Mouse (Mus musculus) embryonic fibroblast, embryonic 13.5 days (primary cell): ENCODE measurements around the gene Zfp28.

Experiments used
- CTCF ChIP-seq: IDR thresholded peaks from 2 replicates; pipeline ENCODE4 v1.5.1; 2011; ENCODE audit warnings: mild to moderate bottlenecking, control low read depth, low read length, moderate library complexity, borderline replicate concordance; ENCODE audit not compliant: insufficient read depth
- POLR2A ChIP-seq: IDR thresholded peaks from 2 replicates; pipeline ENCODE4 v1.6.1; 2011; ENCODE audit warnings: low read depth, mild to moderate bottlenecking, control low read depth, low read length, moderate library complexity

GRCm38 (mm10) chr7:6358121-6358520, 25.0 kb upstream of the Zfp28 start:
- TF ChIP-seq CTCF (no peak), POLR2A (no peak)
